Mouse (Mus musculus) lung, adult 2 months (tissue): ENCODE data around the gene Tubb4a. TPM values are rescaled to one million over a fixed set of nuclear protein-coding genes. Genes with fewer than 3 reads are reported as not detected.

ENCODE experiments used
- DNase-seq: peaks from one replicate; pipeline ENCODE4 v3.0.0; 2022
- H3K4me1 ChIP-seq: fragments of 200-500 bp; 2 replicates; pipeline ENCODE4 v1.6.1; 2011; ENCODE audit warnings: low read length; ENCODE audit not compliant: control insufficient read depth, insufficient read depth
- H3K4me3 ChIP-seq: fragments of 200-500 bp; replicated peaks from 2 replicates; pipeline ENCODE3; 2011; ENCODE audit warnings: low read depth, mild to moderate bottlenecking, control low read depth, low read length; ENCODE audit errors: extremely low read depth
- CTCF ChIP-seq: fragments of 200-500 bp; IDR thresholded peaks from 2 replicates; pipeline ENCODE4 v1.5.1; 2011; ENCODE audit warnings: mild to moderate bottlenecking, low read length, control low read depth; ENCODE audit not compliant: insufficient read depth
- POLR2A ChIP-seq: fragments of 200-500 bp; IDR thresholded peaks from 2 replicates; pipeline ENCODE4 v1.6.1; 2011; ENCODE audit warnings: low read depth, mild to moderate bottlenecking, control low read depth, low read length, borderline replicate concordance; ENCODE audit errors: extremely low read depth
- WGBS: fragments of 180-500 bp; shearing (Covaris S2); methylation state at CpG from one replicate; pipeline ENCODE4 v1.1.7; 2018; 5-methylcytosine and 5-hydroxymethylcytosine counted together
- polyA plus RNA-seq: library from polyadenylated mRNA; depleted of rRNA; stranded (reverse); fragments of >200 nt; gene quantifications from 2 replicates; pipeline ENCODE4 v1.2.3, GENCODE M21; 2012

Gene Tubb4a
- polyA plus RNA-seq, 1 experiment: 37.7 TPM

DNA sequence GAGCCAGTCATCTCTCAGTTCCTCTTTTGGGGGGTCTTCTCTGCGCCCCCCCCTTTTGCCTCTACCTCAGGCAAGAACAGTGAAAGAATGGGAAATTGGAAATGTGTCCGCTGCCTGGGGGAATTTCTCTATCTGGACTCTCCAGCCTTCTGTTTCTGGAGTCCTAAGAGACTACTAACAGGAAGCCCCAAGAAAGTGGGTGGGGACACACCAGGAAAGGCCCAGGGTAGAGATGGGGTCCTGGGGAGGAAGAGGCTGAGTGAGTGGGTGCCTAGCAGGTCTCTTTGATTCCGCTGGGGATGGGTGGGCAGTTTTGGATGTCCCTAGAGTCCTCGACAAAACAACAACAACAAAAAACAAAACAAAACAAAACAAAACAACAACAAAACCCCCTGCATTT lies 16.9 kb upstream of the Tubb4a start:
- DNase-seq: no peak
- TF ChIP-seq POLR2A (no peak), CTCF (no peak)
- 49% methylated on average over 4 of the region's 4 CpGs for WGBS
- no peak overlapping the region for H3K4me3 ChIP-seq
- no peaks in the 10 kb centered on the region; the same call in none of the 2 replicates for H3K4me1 ChIP-seq

DNA sequence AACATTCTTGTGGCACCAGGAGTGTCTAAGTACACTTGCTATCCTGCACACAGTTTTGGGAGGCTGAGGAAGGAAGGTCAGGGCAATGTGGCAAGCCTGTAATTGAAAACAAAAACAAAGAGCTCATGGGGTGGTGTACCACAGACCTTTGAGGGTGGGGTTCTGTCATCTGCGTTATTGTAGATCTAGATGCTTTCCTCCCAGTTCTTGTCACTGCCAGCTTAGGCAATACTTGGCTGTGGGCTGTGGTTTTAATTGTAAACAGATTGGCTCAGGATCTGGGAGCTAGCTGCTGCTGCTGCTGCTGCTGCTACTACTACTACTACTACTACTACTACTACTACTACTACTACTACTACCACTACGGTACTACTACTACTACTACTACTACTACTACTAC lies 14.7 kb upstream of the Tubb4a start:
- WGBS: 63% methylated on average over 2 of the region's 2 CpGs
- no peak for TF ChIP-seq POLR2A
- no peak for TF ChIP-seq CTCF
- Histone ChIP-seq H3K4me1 (no peaks in the 10 kb centered on the region; the same call in 1 of the 2 replicates), H3K4me3 (no peak overlapping the region)
- DNase-seq: no peak

DNA sequence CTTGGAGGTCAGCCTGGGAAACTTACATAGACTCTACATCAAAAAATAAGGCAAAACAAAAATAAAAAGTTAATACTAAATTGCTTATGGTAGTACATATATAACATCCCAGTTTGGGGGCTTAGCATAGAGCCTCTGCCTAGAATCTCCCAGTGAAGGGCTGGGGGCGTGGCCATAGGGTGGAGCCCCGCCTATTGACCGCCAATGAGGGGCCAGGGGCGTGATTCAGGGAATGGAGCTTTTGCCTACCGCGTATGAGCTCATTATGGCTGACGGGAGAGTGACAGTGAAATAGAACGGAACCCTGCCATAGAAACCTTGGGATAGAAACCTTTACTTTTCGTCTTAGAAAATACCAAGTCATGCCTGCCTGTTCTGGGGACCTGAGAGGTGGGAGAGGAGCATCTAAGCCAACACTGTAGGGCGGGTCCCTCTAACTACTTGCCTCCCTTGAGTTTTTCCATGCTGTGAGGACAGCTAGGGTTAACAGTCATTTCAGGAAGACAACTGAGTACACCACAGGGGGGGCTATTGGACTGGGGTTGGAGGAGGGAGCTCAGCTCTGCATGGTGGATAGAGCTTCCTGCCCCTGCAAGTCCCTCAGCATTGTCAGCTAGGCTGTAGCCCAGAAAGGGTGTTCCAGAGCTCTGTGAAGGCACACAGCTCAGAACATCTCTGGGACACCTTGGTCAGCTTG lies 12.2 kb upstream of the Tubb4a start:
- no peak for DNase-seq
- H3K4me3 ChIP-seq: no peak overlapping the region
- WGBS: 15% methylated on average over 10 of the region's 10 CpGs
- no peaks in the 10 kb centered on the region for H3K4me1 ChIP-seq
- TF ChIP-seq CTCF: no peak
- TF ChIP-seq POLR2A: no peak

DNA sequence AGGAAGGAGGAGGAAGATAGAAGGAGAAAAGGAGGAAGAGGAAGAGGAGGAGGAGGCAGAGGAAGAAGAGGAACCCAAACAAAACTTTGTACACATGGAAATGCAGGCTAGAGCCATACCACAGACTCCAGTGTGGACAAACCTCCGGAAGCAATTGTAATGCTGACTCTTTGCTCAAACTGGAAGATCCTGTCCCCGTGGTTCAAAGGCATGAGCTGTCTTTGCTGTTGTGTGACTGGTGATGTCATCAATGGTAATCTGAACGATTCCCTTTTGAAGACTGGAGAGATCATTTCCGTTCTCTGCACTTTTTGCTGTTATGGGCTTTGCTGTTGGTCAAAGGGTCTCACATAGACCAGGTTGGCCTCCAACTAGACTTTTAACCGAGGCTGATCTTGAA lies 10.7 kb upstream of the Tubb4a start:
- H3K4me1 ChIP-seq: no peaks in the 10 kb centered on the region
- no peak overlapping the region for H3K4me3 ChIP-seq
- WGBS: 58% methylated on average over 5 of the region's 5 CpGs
- TF ChIP-seq POLR2A: no peak
- no peak for TF ChIP-seq CTCF
- DNase-seq: no peak

DNA sequence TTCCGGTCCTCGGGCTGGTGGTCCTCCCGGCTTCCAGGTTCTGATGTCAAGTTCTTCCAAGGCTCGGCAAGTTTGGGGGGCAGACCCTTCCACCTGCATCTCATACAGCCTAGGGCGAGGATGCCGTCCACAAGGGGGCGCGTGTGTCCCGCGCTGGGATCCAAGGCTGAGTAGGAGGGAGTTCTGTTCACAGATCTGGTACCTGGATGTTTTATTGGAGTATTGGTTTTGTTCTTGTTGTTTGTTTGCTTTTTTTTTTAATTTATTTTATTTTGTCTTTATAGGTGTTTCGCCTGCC lies 9.0 kb upstream of the Tubb4a start:
- WGBS: 1% methylated on average over 11 of the region's 11 CpGs
- no peaks in the 10 kb centered on the region for H3K4me1 ChIP-seq
- DNase-seq: peak; percentile 86
- H3K4me3 ChIP-seq: peak overlapping the region; percentile 30
- no peak for TF ChIP-seq POLR2A
- peak; percentile 78 for TF ChIP-seq CTCF

DNA sequence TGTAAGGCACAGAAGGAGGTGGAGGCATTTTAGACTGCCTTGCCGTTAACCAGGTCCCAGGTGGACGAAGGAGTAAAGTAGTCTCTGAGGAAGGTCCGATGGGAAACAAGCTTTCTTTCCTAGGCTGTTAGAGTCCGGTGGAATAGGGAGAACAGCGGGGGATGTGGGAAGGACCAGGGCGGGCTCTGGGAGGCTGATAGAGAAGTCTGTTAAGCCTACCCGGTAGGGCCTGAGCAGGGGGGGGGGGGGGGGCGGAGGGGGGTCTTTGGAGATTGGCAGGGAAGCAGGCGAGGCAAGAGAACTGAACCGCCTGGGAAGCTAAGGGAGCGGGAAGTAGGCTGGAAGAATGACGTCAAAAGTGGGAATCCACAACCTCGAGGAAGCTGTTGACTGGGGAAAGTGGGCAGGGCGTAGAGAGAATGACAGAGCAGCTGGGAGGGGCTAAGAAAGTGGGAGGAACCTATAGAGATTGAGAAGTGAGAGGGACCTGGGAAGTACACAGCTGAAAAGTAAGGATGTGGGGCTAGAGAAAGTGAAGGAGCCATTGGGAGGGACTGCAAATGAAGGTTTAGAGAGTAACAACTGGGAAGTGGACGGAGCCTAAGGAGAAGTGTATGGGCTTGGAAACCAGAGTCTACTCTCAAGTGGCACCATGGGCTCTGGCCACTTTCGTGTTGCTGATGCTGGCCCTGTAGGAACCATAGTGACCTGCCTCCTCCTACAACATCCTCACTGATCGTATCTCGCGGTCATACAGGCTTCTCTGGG lies 8.5 kb upstream of the Tubb4a start:
- Histone ChIP-seq H3K4me1 (no peaks in the 10 kb centered on the region; the same call in 1 of the 2 replicates), H3K4me3 (peak overlapping the region; percentile 30)
- peak; percentile 63 for DNase-seq
- 3% methylated on average over 19 of the region's 19 CpGs for WGBS
- TF ChIP-seq POLR2A (0 out of 2 replicates have a peak, but pooled peaks have one; percentile 18), CTCF (0 out of 2 replicates have a peak, but pooled peaks have one; percentile 1)

DNA sequence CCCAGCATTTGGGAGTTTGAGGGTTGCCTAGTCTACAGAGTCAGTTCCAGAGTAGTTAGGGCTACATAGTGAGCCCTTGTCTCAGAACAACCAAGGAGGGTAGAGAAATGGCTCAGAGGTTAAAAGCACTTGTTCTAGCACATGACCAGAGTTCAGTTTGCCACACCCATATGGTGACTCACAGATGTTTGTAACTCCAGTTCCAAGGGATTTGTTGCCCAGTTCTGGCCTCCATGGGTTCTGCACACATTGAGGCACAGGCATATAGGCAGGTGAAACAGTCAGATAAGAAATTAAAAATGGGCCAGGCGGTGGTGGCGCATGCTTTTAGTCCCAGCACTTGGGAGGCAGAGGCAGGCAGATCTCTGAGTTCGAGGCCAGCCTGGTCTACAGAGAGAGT lies 6.6 kb upstream of the Tubb4a start:
- H3K4me1 ChIP-seq: no peaks in the 10 kb centered on the region; the same call in 1 of the 2 replicates
- no peak overlapping the region for H3K4me3 ChIP-seq
- TF ChIP-seq POLR2A (no peak), CTCF (no peak)
- no peak for DNase-seq
- WGBS: 91% methylated on average over 3 of the region's 3 CpGs

DNA sequence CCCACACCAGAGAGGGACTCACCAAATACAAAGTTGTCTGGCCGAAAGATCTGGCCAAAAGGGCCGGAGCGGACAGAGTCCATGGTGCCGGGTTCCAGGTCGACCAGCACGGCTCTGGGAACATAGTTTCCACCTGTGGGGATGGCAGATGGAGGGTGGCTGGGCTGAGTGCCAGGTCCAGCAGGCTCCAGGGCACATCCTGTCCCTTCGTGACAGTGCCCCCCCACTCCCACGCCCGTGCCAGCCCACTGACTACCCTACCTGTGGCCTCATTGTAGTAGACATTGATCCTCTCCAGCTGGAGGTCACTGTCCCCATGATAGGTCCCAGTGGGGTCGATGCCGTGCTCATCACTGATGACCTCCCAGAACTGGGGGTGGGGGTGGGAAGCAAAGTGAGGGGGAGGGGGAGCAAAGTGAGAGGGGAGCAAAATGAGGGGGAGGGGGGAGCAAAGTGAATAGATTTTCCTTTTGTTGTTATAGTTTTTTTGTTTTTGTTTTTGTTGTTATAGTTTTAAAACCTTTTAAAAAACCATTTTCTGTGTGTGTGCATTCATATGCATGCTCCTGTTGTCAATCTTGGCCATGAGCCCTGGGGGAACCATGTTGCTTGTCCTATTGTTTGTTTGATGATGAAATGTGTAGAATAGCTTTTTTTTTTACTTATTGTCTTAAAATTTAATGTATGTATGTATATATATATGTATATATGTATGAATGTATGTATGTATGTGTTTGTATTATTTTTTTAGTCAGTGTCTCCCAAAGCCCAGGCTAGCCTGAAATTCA lies 1.4 kb downstream of the Tubb4a start:
- H3K4me3 ChIP-seq: no peak overlapping the region
- 78% methylated on average over 11 of the region's 11 CpGs for WGBS
- no peak for DNase-seq
- TF ChIP-seq POLR2A: no peak
- no peak for TF ChIP-seq CTCF
- no peaks in the 10 kb centered on the region; the same call in 1 of the 2 replicates for H3K4me1 ChIP-seq

DNA sequence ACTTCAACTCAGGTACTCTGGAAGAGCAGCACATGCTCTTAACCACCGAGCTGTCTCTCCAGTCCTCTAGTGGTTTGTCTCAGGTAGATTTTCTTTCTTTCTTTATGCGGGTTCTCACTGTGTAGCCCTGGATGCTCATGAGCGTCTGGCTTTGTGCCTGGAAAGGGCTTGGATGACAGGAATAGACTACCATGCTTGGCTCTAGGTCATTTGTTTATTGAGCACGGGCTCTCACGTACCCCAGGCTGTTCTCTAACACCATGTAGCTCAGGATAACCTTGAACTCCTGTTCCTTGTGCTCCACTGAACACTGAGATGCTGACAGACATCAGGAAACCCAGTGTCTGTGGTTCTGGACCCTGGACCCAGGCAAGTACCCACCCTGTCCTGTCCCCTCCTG lies 5.1 kb downstream of the Tubb4a start:
- WGBS: 69% methylated on average over 5 of the region's 5 CpGs
- H3K4me3 ChIP-seq: no peak overlapping the region
- no peaks in the 10 kb centered on the region; the same call in 1 of the 2 replicates for H3K4me1 ChIP-seq
- no peak for DNase-seq
- no peak for TF ChIP-seq CTCF
- TF ChIP-seq POLR2A: no peak
